Mouse (Mus musculus): Measurements from ENCODE around the gene Rapgef5. TPM values are rescaled to one million over a fixed set of nuclear protein-coding genes. Genes with fewer than 3 reads are reported as not detected.

The Rapgef5 gene
- total RNA-seq, 2 experiments from 2014 or later = 35.6 to 40.7 TPM

DNA sequence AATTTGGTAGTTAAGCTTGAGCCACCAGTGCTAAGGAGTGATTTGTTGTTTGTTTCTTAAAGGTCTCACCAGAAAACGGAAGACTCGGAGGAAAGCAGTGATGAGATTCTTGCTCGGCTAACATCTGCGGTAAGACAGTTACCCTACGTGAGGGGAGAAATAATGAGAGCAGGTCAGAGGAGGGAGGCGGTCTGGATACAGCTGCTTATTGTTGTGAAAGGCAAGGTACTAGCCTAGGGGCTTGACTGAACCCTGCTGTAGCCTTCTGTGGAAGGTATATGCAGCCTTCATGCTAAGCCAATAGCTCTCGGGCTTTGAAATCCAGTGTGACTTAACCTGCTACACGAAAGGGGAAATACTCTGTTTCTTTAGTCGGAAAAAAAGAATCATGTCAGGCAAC lies 78.9 kb downstream of the Rapgef5 start:
- intact Hi-C loops (cut with DNase I) = no loop called here
- no peak for DNase-seq

DNA sequence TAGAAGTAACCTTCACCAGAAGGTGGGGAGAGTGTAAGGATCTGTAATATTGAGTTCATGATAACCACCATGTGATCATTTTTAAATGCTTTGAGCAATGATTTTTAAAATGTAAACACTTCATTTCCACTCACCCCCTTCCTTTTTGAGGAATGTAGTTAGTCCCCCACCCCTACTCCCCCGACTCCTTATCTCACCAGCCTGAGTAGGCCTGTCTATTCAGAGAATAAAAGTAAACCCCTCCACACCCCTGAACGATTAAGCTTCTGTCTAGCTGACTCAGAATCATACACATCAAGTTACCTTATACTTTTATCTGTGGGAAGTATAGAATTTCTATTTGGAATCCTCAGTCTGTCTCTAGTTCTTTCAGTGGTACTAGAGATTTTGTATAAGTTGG lies 81.9 kb downstream of the Rapgef5 start:
- DNase-seq = no peak
- intact Hi-C loops (cut with DNase I) = no loop called here

DNA sequence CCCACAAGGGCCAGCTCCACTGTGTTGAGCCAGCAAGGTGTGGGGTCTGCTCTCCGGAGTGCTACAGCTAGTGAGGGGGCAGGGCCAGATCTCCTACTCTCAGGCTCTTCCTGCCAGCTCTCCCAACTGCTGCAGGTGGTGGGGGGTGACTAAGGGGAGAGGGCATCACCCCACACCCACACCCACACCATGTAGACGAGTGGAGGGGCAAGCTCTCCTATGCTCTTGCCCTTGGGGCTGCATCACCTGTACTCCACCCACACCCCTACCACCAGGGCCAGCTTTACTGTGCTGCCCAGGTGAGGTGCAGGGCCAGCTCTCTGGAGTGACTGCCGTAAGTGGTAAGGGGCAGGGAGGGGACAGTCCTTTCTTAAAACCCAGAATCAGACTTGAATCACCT lies 89.7 kb downstream of the Rapgef5 start:
- intact Hi-C loops (cut with DNase I) = no loop called here
- no peak for DNase-seq

DNA sequence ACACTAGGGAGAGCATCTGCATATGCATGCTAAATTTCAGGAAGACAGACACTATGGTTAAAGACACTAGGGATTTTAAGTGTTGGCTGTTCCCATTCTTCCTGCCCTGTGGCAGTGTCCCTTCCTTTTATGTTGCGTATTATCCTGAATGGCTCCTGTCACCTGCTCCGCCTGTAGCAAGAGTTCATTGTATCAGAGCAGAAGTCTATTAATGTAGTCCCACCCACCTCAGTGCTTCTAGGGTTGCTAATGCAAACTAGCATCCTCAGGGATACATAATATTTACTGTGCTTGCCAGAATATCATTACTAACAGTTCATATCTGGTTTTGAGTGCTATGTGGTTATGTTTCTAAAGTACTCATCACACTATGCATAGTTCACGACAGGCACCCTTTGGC lies 96.4 kb downstream of the Rapgef5 start:
- no peak for DNase-seq
- intact Hi-C loops (cut with DNase I) = no loop called here

DNA sequence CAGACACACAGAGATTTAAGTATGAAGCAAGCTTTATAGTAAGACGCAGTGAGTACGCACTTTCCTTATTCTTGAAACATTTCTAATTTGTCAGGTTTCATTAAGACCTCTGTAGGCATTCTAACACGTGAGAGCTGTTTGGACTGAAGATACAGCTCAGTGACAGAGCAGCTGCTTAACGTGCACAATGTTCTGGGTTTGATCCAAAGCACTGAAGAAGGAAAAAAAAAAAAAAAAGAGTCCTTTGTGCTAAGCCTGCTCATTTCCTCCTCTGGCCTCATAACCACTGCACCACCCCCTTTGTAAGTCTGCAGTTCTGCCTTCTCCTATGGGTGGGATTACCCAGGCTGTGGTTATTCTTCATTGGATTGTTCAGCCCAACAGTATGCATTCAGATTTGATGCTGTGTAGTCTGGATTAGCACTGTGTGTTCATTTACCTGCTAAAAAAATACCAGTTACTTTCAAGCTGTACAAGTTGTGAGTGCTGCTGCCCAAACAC lies 103.3 kb downstream of the Rapgef5 start:
- intact Hi-C loops (cut with DNase I) = no loop called here
- no peak for DNase-seq

DNA sequence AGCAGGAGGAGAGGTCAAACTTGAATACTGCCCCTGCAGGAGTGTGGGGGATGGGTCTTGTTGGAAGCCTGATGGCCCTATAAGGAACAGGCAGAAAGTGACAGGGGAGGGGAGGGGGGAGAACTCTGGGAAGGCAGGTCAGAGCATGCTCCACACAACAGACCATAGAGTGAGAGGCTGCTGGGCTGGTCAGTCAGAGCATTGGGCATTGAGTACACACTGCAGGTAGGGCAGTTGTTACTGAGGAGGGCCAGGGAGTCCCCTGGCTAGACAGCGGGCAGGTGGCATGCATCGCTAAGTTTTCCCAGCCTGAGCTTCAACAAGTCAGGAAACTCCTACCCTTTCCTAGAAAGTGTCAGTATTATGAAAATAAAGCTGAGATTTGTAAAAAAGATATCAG lies 106.7 kb downstream of the Rapgef5 start:
- intact Hi-C loops (cut with DNase I) = no loop called here
- DNase-seq = no peak

DNA sequence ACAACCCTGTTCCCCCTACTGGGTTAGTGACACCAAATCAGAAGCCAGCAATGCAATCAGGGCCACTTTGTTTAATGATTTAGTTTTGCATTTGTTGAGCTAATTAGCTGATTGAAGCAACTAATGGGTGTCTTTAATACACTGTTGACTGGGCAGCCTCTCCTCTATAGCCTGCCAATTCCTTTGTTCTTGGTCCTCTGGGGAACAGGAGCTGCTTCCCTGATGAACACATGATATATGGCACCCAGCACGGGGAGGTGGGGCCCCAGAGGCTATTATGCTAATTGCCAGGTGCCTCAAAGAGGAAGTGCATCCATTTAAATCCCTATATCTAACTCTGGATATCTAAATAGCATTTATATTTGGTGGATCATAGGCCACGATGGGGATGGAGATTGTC lies 111.0 kb downstream of the Rapgef5 start:
- intact Hi-C loops (cut with DNase I) = loop anchor here (5.0 kb wide), 1 partner anchor 35 kb away; no protein-coding TSS in a partner anchor
- no peak for DNase-seq

DNA sequence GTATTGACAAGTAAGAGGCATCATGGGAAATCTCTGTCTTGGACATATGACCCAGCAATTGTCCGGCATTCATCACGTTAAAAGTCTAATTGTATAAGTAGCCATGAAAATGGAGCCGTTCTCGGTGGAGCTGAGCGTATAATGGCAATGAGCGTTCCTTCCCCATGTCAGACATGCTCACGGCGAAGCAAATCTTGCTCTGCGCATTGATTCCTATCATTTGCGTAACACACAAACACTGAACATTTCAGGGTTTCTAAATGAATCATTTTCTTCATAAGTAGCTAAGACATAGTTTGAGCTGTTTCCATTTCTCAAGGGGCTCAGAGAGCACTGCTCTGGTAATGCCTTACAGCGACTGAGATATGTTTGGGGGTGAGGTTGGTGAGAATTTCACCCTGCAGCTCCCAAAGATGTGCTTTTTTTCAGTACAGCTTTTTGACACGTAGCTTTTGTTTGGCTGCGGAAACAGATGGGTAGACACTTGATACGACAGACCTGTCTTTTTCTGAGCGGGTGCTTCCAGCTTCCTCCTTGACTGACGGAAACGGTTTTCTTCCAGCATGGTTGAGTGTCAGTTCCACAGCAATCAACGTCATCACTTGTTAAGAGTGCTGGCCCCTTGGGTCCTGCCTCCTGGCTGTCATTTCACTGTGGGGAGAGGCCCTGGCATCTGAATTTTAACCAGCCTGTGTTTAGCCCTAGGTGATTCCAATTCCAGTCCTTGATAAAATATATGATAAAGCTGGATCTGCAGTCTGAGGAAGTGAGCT lies 112.2 kb downstream of the Rapgef5 start:
- no peak for DNase-seq
- intact Hi-C loops (cut with DNase I) = loop anchor here (5.0 kb wide), 1 partner anchor 36 kb away; no protein-coding TSS in a partner anchor

DNA sequence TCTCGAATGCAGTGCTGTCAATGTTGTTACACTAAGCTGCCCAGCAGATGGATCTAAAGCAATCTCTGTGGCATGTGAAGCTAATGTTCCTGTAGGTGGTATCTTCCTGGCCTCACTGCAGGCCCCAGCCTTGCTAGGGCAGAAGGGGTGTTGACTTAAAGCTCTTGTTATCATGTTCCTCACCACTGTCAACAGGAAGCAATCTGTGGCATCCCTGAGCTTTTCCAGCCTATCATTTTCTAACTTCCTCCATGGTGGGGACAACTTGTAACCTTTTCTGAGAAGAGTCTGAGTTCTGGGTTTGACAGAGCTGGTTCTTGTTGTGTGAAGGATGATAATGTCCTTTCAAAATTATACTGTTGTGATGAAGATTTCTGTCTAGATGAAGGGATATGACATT lies 115.9 kb downstream of the Rapgef5 start:
- intact Hi-C loops (cut with DNase I) = no loop called here
- no peak for DNase-seq

DNA sequence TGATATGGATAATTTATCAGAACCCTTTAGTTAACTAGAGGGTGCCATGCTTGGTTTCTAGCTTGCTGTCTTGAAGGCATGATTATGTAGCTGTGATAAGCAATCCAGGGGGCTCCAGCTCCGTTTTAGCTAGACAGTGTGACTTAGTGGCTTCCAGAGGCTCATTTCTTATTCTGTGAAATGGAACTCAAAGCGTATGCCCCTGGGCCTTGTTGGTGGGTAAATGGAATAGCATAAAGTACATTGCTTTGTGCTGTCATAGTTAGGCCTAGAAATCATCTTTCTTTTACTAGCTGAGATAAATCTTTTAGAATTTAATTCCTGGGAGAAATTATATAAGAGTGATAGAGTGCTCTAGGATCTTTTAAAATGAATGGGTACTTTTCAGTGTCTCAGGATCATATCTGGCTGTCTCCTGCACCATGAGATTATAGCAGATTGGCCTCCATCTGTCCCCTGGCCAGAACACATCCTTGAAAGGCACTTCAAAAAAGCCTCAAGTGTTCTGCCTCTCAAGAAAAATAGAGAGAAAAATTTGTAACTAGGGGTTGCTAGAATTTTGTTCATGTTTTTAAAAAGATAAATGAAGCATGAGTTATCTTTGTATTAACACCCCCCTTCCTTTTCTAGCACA lies 120.0 kb downstream of the Rapgef5 start:
- intact Hi-C loops (cut with DNase I) = no loop called here
- no peak for DNase-seq

DNA sequence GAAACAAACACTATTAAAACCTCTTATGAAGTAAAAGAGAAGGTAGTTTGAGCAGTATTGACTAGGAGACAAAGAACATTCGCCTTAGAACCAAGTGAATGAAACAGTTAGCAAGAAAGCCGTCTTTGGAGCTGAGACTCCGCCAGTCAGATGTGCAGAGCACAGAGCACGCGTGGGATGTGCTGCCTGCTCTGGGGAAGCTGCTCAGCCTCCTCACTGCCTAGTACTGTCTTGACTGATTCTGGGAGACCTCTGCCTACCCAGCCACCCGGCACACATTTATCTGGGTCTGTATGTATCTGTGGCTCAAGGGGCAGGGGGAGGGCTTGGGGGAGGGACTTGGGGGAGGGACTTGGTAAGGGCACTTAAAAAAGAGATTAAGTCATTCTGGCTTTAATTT lies 120.7 kb downstream of the Rapgef5 start:
- DNase-seq = no peak
- intact Hi-C loops (cut with DNase I) = no loop called here

DNA sequence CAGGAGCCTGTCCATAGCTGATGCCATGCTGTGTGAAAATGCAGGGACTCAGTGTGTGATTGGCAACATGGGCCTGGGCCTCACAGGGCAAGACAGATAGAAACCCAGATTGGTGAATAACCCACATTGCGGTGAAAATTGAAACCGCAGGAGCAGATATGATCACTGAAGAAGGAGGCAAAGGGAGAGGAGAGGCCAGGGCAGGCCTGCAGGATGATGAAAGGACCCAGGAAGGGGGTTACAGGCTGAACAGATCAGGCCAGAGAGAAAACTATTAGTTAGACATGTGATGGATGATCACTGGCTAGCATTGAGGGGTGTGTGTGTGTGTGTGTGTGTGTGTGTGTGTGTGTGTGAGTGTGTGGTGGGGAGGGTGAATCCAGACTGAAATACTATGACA lies 122.6 kb downstream of the Rapgef5 start:
- DNase-seq = no peak
- intact Hi-C loops (cut with DNase I) = no loop called here

DNA sequence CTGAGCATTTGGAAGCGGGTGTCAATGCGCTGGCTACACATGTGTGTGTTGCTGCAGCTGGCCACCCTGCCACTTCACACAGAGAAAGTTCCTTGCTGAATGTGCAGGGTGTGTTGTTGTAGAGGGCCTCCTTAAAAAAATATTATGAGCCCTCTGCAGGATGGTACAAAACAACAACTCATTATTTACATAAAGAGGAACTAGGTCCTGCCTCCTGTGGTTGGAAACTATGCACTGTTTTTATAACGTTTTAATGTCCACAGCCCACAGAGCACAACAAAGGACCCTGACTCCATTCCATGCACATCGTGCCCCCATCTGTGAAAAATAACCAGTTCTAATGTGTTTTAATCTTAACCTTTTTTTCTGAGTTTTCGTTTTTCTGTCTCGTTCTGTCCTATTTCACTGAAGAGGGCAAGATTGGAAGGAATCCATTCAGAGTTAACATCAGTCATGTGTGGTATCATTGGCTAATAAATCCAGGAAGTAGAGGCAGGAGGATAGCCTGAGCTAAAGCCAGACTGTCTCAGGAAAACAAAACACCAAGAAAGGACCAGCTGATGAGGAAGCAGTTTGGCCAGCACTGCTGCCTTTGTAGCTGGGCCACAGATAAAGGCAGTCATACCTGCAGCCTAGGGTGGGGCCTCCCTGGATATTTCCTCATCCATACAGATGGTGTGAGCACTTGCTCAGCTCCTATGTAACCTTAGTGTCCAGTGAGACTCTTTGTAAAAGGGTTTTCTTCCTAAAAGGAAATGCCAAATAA lies 123.3 kb downstream of the Rapgef5 start:
- DNase-seq = no peak
- intact Hi-C loops (cut with DNase I) = no loop called here

DNA sequence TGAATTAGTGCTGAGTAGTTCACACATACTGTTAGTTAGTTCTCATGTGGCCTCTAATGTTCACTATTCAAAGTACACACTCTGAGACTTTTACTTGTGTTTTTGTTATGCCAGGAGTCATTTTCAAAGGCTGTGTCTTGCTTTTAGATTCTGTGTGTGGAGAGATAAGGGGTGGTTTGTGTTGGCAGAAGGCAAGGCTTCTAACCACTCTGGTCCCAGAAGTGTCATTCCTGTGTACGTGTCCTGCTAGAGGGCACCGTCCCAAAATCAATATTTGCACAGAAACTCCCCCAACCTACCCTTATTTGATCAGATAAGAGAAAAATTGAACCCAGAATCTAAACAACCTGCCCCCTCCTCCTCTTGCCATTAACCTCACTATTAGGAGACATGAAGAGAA lies 126.2 kb downstream of the Rapgef5 start:
- intact Hi-C loops (cut with DNase I) = no loop called here
- DNase-seq = no peak

DNA sequence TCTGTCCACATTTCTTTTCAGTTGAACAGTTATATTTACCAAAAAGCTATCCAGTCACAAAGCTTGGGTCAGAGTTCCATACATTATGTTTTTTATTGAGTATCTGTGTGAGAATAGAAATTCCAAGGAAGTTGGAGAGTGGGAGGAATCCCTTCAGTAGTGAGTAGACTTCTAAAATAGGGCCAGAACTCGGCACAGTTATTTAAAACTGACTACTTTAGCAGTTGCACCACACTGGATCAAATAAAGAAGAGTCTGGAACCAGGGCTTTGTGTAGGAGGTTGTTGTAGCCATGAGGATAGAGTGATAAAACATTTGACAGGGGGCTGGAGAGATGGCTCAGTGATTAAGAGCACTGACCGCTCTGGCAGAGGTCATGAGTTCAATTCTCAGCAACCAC lies 129.5 kb downstream of the Rapgef5 start:
- DNase-seq = no peak
- intact Hi-C loops (cut with DNase I) = no loop called here

DNA sequence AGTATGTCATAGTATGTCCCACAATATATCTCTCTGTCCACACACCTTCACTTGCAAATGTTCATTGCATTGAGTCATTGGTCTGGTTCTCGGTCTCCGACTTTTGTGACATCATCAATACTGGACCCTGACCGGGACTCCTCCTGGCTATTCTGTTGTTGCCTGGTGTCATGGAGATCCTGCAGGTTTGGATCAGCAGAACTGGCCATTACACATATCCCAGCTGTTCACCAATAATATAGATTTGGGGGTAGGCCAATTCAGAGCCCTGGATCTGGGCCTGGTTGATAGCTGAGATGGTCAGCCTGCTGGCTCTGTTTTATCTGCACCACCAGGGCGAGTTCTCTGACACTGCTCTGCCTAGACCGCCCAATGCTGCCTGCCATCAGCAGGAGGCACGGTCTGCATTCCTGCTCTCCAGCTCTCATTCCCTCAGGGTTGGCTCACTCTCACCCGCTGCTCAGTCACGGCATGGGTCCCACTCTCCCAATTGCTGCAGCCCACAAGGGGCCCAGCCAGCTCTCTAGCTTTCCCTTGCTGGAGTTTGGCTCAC lies 137.7 kb downstream of the Rapgef5 start:
- intact Hi-C loops (cut with DNase I) = no loop called here
- DNase-seq = no peak

DNA sequence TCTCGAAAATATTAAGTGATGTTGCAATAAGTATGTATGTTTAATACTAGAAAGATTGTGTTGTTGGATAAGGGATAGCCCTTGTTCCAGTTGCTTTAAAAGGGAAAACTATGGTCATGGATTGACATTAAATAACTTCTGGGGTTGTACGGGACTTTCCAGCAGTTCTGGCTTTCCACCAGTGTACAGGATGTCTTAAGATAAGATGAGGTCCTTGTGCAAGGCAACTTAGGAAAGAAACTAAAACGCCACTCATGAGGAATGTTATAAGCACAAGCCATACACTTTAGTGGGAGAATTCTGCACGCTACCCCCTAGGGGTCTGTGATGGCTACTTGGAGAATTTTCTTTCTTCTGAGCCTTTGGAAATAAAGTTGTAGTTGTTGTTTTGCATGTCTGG lies 140.7 kb downstream of the Rapgef5 start:
- intact Hi-C loops (cut with DNase I) = loop anchor here (5.0 kb wide), 2 partner anchors 70 to 200 kb away; no protein-coding TSS in a partner anchor
- no peak for DNase-seq

DNA sequence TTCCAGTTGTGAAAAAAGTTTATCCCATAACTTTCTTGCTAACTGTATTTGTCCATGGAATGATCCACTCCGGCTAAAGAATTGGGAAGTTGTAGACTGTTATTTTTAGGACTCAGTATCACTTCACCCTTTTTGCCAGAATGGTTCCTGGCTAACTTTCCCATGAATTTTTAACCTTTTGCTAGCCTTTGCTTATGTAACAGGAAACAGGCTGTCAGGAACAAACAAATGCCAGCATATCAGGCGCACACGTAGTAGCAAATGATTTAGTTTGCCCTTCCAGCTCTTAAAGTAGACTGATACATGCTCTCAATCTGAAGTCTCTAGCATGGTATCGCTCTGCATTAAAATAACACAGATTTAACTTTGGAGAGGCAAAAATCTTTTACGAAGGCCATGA lies 141.5 kb downstream of the Rapgef5 start:
- DNase-seq = peak in 1 of 2 experiments; percentile 51
- intact Hi-C loops (cut with DNase I) = loop anchor here (2.0 to 5.0 kb wide), 3 partner anchors 70 to 200 kb away; no protein-coding TSS in a partner anchor

DNA sequence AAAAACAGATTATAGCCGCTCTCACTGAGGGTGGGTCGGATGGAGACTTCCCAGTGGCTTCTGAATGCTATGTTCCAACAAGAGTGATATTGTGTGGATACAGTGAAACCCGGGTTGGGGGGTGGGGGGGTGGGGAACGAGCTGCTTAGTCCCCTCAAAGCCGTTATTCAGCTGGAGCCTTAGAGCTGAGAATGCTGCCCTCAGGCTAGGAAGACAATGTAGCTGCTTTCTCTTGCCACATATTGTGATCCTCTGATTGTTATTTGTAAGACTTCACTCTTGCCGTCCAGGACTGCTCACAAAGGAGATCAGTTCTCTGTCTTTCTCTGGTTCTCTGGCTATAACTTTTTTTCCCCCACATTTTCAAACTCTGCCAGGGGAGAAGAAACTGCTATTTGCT lies 142.5 kb downstream of the Rapgef5 start:
- DNase-seq = no peak
- intact Hi-C loops (cut with DNase I) = loop anchor here (2.0 to 5.0 kb wide), 3 partner anchors 72 to 202 kb away; no protein-coding TSS in a partner anchor

DNA sequence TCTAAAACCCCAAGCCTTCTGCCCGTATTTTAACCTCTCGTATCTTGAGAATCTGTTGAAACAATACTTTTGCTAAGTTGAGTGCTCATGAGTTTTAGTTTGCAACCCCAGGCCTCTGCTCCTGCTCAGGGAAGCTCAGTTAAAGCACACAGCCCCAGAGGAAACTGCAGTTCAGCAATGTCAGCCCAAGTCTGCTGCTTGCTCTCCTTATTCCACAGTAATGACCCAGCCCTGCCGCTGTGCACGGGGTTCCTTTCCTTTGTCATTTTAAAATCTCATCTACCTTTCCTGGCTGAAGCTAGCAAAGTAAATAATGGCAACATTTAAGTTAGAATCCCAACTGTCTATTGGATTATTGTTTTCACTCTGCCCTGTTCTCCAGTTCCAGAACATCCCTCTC lies 144.1 kb downstream of the Rapgef5 start:
- DNase-seq = no peak
- intact Hi-C loops (cut with DNase I) = loop anchor here (5.0 kb wide), 1 partner anchor 163 kb away; no protein-coding TSS in a partner anchor

DNA sequence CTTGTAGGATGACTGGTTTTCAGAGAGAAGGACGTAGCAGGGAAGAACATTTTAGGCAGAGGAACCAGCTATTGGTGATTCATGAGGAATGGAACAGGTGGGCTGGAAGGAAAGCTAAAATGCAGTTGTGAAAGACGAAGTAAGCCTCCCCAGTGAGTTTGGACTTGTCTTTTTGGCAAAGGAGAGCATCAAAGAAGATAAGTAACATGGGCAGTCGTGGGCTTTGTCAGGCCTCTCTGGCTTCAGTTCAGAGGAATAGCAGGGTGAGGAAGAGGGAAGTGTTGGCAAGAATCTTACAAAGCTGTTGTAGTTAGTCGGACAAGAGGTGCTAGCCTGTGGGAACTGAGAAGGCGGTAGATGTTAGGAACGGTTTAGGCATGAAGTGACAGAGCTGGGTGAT lies 145.6 kb downstream of the Rapgef5 start:
- intact Hi-C loops (cut with DNase I) = loop anchor here (5.0 kb wide), 1 partner anchor 165 kb away; no protein-coding TSS in a partner anchor
- DNase-seq = no peak
